Mouse (Mus musculus) layer of hippocampus, postnatal 36 days (tissue): ENCODE measurements around the gene Mlh3. TPM values are rescaled to one million over a fixed set of nuclear protein-coding genes. Genes with fewer than 3 reads are reported as not detected.
A peak's percentile ranks its signal among the peaks of the same experiment; 100 is the strongest.

Experiments
- DNase-seq, 2 experiments: peaks; one replicate each; pipeline ENCODE4 v3.0.0; 2022
- total RNA-seq, 2 experiments: library from RNA; stranded (reverse); gene quantifications; 2 replicates each; pipeline ENCODE4 v1.2.3; 2021

Gene Mlh3
- total RNA-seq, 2 experiments from 2014 or later = 19.7 to 20.3 TPM

DNA sequence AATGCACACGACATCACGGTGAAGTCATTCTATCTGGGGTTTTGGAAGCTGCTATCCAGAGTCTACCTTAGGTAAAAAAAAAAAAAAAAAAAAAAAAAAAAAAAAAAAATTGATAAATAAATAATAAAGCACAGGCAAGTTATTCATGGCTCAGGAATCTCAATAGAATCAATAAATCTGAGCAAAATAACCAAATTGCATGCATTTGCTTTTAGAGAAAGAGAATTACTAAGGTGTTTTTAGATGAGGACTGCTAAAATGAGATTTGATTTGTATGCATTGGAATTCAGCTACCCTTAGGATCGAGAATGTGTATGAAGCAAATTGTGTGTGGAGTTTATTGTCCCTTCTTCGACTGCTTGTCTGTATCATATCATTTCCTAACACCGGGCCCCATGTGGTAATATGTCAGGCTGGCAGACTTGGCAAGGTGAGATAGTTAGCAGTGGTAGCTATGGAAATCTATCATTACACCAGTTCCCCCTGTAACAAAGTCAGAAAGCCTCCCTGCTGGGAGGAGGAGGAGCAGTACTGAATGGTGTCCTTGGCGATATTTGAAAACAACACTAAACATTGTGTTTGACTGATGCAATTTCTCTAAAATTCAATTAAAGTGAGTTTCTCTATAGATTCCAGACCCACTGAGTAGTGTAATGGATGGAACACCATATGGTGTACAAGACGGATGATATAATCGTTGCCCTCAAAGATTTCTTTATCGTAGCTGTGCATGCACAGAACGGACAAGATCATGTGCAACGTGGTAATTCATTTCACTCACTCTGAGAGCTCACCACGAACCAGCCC, 10.6 kb upstream of the Mlh3 start:
- no peak for DNase-seq

DNA sequence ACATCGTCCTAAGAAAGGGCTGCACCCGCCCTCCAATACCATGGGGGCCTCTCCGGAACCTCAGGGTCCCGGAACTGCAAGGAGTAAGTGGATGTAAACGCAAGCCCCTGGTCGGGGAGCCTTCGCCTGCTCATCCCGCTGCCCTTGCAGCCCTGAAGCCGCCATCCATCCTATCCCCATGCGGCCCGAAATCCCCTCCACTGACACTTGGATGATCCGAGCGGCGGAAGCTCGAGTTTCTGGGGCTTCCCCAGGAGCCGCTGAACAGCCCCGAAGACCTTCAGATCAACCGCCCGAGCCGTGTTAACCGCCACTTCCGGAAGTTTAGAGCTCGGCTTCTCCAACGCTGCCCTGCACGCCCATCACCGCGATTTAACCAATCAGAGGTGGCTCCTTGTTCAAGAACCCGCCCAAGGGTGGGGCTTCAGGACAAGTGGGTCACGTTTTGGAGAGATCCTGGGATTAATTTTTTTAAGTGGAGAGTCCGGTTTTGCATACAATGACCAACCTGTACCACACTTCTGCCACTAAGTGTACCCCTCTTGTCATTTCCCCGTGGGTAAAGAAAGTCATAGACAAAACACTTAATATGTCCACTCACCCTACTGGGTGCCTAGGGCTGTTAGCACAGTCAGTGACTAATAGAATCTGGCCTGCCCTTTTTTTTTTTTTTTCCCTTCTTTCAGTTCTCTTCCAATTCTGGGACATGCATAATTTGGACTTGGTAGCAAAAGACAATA, 9.9 kb upstream of the Mlh3 start:
- peak; percentile 95 to 97 for DNase-seq

DNA sequence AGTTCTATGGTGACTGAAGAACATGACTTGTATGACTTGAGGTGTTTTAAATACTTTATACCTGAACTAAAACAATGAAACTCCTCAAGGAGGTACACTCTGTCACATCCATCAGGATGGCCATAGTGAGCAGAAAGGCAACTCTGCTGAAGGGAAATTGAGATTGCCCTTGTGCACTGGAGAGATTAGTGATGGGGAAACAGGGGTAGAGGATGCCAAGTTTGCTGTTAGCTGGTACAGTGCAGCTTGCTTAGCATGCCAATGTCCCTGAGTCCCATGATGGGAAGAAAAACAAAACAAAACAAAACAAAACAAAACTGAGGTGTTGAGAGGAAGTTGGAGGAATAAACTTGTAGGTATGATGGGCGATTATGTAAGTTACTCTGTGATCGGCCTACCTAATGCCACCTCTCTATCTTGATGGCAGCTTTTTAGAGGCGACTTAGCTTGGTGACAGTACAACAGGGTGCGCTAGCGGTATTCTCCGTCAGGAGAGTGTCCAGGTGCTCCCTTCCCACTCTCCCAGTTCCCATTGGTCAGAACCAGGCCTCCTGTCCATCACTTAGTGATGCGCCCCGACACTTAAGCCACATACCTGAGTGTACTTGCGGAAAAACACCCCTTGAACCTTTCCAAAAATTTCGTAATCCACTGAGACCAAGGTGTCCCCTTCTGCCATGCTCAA, 9.1 kb upstream of the Mlh3 start:
- no peak for DNase-seq

DNA sequence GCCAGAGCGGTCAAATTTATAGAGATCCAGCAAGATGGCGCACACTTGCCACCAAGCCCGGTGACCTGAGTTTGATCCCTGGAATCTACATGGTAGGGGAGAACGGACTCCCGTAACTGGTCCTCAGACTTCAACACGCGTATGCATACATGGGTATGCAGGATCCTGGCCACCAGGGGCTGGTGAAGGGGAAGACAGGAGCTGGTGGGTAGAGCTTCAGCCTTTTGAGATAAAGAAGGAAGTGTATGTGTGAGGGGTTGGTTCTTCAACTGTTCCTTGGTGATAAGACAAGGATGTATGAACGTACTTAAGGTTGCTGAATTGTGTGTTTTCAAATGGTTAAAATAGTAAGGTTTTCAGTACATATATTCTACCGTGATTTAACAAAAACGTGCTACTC, 8.5 kb upstream of the Mlh3 start:
- DNase-seq = no peak

DNA sequence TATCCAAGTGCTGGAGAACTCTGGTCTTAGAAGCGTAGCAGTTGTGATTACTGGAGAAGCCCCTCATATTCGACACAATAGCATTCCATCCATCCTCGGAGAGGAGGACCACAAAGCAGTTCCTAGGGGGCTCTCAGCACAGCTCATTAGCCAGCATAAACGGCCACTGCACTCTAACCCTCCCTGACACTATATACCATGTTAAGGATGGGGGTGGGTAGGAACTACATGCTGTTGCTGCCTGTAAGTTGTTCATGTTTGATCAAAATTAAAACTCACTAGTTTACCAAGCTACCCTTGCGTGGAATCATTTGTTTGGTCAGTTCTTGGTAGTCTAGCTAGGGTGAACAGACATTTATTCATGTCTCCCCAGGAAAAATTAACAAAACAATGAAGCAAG, 5.9 kb upstream of the Mlh3 start:
- no peak for DNase-seq

DNA sequence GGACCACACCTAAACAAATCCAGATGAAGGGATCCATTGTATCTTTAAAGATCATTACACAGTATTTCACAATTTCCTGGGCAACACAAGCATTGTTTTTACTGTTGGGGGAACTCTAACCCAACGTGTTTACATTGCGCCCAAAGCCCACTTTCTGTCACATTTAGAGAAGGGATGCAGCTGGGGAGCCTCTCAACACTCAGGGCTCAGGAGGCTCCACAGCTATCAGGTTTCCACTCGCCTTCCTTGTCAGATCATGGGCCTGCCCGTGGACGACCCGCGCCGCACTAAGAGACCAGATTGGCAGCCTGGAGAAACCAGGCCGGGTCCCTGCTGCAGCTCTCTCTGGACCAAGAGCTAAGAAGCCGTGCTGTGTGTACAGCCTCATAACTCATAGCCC, 3.1 kb upstream of the Mlh3 start:
- DNase-seq = no peak

DNA sequence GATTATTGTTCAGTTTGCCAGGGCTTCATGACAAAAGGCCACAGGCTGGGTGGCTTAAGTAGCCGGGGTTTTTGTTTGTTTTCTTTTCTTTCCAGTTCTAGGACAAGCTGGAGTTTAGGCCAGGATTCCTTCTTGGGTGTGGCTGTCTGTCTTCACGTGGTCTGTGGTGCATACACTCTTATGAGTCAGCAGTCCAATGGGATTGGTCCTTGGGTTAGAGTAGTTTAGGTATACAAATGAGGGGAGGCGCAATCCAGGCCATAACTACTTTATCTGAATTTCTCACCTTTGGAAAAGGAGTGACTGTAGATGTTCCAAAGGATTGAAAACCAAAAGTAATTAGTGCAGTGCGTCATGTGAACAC, 1.4 kb upstream of the Mlh3 start:
- no peak for DNase-seq

DNA sequence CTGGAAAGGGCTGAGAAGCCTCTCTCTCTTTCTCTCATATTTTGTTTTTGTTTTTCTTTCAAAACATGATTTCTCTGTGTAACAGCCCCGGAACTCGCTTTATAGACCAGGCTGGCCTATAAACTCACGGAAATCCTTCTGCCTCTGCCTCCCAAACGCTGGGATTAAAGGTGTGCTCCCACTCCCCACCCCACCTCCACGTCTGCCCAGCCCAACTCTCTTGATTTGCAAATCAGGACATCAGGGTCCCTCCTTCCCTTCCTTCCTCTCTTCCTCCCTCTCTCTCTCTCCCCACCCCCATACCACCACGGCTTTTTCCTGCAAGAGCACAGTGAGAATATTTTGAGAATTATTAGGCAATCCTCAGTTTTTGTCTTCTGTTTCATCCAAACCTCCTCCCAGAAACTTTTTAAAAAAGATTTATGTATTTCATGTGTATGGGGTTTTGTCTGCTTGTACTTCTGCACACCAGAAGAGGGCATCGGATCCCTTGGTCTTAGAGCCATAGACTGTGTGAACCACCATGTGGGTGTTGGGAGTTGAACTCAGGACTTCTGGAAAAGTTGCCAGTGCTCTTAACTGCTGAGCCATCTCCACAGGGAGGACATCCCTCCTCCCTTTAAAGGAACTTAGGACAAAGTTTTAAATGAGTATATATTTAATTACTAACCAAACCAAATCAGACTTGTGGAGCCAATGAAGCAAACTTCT, 888 bp upstream of the Mlh3 start:
- no peak for DNase-seq

DNA sequence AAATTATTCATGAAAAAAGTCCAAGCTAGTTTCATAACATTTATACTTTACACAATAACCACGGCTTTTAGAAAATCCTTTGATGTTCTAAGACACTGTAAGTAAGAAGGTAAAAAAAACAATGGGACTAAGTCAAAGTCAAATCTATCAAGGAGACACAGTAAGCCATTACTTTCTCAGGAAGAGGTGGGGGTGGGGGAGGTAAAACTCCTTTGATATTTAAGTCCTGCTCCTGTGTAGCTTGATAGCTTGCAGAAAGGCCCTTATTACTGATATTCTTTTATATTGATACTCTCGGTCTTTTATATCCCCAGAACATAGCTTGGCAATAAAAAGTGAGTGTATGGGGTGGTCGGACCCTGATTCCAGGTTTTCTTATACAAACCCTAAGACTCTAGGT, 578 bp downstream of the Mlh3 start:
- DNase-seq = no peak

DNA sequence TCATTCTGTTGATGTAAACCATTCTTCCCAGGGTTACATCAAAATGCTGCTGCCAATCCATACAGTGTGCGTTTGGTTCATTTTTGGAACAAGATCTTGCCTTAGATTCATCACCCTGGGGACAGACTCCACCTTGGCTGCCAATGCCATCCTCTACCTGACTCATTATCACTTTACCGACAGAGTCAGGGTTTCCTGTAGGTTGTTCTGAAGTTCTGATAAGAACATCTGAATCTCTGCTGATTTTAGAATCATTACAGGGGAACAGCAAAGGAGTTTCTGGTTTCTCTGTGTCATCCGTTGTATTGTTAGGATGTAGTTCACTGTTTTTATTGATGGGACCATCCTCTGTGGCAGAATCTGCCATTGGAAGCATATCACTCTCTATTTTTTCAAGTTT, 4.2 kb downstream of the Mlh3 start:
- no peak for DNase-seq

DNA sequence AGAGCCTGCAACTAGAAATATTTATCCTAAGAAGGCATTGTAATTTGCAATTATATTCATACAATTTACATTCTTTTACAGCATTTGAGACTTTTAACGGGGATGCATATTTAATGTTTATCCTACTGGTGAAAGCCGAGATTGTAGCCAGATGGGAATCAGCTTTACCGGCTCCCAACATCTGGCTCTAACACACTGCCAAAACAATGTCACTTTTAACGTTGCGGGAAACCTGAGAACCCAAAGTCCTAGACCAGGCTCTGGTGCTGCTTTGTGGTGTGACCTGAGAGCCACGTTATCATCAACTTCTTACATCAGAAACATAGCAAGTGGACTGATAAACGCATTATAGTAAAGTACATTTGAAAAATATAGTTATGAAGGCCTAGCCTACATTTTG, 5.5 kb downstream of the Mlh3 start:
- DNase-seq = no peak

DNA sequence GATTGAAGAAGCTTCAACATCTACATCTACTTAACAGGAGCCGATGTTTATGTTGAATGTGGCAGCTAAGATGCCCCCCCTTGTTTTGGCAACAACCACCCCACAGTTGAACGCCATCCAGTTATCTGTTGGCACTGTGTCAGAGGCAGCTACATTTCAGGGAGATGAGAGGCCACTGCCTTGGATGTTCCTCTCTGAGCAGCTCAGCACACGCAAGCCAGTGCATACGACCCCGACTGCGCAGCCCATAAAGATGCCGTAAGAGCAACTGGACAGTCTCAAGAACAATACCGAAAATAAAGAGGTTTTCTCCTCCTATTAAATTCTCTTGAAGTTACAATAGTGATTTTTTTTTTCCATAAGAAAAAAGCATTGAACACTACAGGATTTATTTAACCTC, 5.9 kb downstream of the Mlh3 start:
- DNase-seq = no peak

DNA sequence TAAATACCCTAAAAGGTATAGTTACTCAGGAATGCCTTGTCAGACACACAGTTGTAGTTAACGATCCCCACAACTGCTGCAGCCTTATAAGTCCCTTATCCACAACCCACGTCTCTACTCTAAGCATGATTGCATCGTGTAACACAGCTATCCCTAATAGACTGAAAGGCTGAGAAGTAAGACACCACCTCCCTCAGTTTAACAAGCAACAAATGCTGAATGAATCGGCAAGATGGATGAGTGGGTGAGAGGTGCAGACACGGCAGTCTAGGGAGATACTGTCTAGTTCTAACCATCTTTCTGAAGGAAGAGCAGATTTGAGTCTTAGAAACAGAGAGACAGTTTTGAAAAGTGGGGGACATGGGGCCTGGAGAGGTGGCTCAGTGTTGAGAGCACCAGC, 7.2 kb downstream of the Mlh3 start:
- DNase-seq = no peak

DNA sequence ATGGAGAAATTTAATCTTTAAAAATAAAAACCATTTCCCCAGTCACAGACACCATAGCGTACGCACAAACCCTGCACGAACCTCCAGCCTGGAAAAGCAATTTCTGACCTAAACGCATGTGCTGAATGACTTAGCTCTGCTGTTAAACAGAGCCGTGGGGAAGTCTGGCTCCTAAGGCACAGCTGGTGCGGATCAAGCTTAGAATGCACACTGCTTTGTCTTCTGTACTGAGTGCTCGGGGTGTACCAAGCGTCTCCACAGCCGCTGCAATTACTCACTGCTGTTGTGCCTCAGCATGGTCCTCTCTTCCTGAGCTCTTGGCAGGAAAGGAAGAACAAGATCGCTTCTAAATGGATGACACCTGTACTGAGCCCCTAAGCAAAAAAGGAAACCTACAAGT, 7.9 kb downstream of the Mlh3 start:
- no peak for DNase-seq

DNA sequence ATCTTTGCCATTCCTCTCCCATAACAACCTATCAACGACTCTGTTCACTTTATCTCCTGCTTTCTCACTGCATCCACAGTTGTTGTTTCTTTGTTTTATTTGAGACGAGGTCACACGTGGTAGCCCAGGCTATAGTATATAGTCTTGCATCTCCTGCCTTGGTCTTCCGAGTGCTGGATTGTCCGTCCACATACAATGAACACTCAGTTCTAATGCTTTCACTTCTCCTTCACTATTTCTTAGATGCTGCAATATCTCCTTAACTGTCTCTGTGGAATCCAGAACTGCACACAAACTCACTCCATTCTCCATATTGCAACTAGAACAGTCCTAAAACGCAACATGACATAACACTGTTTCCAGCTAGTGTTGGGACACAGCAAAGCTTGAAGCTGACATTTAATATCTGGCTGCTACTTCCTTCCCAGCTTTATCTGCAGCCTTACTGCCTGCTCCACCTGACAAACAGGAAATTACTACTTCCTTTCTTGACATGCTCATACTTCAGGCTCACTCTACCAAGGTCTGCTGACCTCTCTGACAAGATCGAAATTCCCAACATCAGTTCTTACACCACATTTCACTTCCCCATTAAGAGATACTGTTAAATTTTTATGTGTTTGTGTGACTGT, 13.3 kb downstream of the Mlh3 start:
- no peak for DNase-seq

DNA sequence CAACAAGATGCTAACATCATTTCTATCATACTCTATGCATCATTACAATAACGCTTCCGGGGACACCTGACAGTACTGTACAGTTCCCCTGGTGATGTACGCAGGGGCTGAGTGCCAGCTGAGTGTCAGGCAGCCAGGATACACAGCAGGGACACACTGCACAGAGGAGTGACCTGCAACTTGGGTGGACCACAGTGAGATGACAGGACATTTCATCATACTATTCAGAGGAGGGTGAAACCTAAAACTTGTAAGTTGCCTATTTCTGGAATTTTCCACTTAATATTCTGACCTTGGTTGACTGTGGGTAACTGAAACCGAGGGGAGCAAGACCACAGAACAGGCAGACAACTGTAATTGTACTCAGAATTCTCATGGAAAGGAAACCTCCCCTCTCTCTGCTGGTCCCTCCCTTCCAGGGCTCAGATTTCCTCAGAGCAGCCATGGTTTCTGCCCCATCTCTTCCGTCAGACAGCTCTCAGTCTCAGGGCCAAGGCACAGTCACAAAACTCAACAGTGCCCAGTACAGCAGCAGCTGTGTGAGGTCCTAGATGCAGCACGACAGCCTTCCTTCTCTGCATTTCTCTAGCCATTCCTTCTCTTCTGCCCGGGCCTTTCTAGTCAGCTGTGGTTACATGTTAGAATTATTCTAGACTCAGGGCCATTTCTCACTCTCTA, 14.2 kb downstream of the Mlh3 start:
- DNase-seq = no peak

DNA sequence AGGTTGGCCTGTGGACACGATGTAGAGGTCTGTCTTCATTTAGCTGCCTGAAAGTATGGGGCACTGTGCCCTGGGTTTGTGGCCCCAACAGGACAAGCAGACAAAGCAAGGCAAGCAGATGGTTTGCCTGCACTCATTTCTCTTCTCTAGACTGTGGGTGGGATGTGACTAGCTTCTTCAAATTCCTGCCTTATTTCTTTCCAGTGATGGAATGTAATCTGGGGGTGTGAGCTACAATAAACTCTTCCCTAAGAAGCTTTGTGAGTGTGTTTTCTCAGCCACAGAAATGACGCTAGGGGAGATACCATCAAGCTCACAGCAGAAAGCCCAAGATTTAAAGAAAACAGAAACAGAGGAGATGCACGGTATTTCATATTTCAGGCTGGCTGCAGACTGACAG, 18.3 kb downstream of the Mlh3 start:
- no peak for DNase-seq

DNA sequence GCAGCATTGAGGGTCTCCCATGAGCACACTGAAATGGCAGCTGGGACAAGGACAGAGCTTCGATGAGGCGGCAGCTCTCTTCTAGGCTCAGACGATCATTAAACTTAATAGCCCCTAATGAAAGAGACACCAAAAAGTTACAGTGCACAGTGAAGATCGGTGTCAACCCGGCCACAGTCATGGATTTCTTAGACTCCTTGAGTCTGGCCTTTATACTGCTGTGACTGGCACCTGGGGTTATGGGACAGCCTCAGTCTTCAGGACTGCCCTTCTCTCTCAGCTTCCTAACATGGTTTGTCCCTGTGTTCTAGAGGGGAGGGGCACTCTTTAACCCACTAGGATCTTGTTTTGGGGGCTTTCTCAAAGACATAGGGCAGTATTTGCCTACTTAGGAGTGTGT, 32.8 kb downstream of the Mlh3 start:
- DNase-seq = no peak

DNA sequence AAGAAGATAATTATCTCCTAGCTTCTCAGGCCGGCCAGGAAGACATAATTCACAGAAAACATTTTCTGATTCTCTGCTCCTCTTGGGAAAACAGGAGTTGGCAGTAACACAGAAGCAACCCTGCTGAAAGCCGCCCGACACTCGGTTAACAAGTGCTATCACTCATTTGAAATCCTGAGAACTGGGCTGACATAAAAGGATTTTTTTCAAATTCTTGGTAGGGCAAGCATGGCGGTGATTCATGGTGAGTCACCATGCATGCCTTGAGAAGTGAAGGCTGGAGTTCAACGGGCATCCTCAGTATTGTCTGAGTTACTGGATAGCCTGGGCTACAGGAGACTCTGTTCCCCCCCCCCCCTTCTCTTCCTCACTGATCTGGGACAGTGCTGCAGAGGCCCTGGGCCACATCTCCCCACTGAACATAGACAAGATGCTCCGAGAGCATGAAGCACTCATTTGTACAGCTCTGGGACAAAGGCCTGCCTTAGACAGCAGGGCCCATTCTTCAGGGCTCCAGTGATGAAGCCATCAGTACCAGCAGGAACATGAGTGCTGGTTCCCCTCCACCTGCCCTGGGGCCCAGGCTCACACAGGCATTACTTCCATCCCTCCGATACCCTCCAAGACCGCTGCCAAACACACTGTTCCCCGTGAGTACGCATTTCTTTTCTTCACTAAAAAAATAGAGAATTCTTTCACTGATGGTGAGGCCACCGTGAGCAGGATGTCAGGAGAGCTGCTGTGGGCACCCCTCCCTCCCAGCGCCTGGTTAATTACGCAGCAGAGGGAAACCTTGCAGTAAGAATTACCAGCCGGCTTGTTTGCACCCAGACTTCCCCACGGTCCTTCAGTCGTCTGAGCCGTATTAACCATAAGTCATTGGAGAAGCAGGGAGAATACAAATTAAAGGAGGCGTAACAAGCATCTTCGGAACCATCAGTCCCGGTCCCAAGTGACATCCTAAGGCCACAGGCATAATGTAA, 36.7 kb downstream of the Mlh3 start:
- no peak for DNase-seq

DNA sequence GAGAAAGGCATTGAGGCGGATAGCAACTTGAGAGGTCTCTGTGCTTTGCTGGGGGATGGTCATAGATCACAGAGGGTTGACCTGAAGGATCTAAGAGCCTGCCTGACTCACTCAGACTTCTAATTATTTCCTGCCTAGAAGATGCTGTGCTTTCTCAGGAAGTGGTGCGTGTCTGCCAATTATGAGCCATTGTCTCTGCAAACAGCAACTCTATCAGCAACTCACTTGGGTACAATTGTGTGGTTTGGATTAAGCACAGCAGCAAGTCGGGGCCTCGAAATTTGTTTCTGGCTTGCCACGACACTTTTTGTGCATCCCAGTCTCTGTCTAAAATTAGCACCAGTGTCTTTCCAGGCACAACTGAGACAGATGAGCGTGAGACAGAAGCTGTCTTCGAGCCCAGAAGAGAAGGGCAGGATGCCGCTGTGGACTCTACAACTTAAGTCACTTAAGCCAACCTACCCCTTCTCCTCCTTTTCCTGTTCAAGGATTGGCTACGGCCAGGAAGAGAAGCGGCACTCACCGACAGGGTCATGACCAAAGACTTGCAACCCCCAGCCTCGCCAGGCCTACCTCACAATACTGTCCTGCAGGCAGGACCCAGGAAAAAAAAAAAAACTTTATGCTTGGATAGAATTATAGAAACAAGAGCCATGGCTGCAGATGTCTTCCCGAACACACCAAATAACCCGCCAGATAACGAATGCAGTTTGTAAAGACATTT, 42.4 kb downstream of the Mlh3 start:
- no peak for DNase-seq
